Mouse (Mus musculus) forebrain, postnatal 0 days (tissue): ENCODE data around the gene Ostf1. TPM values are rescaled to one million over a fixed set of nuclear protein-coding genes. Genes with fewer than 3 reads are reported as not detected.

ENCODE experiments used
- ATAC-seq: fragments of 200-750 bp; cut with Nextera tagmentation; 2 replicates; pipeline ENCODE4 v1.8.0; 2017; ENCODE audit warnings: mild to moderate bottlenecking, moderate library complexity
- DNase-seq: peaks from one replicate; pipeline ENCODE4 v3.0.0-alpha.2; 2015
- H3K27ac ChIP-seq: fragments of 300-500 bp; sonication (generic); 2 replicates; pipeline ENCODE4 v1.5.1; 2014; ENCODE audit warnings: low read depth, mild to moderate bottlenecking, antibody characterized with exemption, low read length, moderate library complexity, mixed read lengths
- H3K27me3 ChIP-seq: fragments of 300-500 bp; sonication (generic); 2 replicates; pipeline ENCODE4 v1.6.1; 2014; ENCODE audit warnings: mild to moderate bottlenecking, low read length, mixed read lengths; ENCODE audit not compliant: insufficient read depth
- H3K36me3 ChIP-seq: fragments of 300-500 bp; sonication (generic); 2 replicates; pipeline ENCODE4 v1.6.1; 2014; ENCODE audit warnings: mild to moderate bottlenecking, moderate library complexity; ENCODE audit not compliant: insufficient read depth
- H3K4me1 ChIP-seq: fragments of 300-500 bp; sonication (generic); 2 replicates; pipeline ENCODE4 v1.6.1; 2014; ENCODE audit warnings: antibody characterized with exemption; ENCODE audit not compliant: insufficient read depth
- H3K4me2 ChIP-seq: fragments of 300-500 bp; sonication (generic); 2 replicates; pipeline ENCODE4 v1.6.1; 2014; ENCODE audit warnings: low read depth, mild to moderate bottlenecking, moderate library complexity
- H3K4me3 ChIP-seq: fragments of 300-500 bp; sonication (generic); 2 replicates; pipeline ENCODE4 v1.5.1; 2014; ENCODE audit warnings: low read depth, low read length, mixed read lengths
- H3K9ac ChIP-seq: fragments of 300-500 bp; sonication (generic); 2 replicates; pipeline ENCODE4 v1.6.1; 2014; ENCODE audit warnings: mild to moderate bottlenecking
- H3K9me3 ChIP-seq: fragments of 300-500 bp; sonication (generic); 2 replicates; pipeline ENCODE4 v1.6.1; 2016; ENCODE audit warnings: low read length
- CTCF ChIP-seq: sonication (generic); IDR thresholded peaks from 2 replicates; pipeline ENCODE4 v1.5.1; 2016; ENCODE audit warnings: antibody characterized with exemption, control low read depth, low read depth
- WGBS: fragments of 180-500 bp; shearing (Covaris S2); extraction: QIAGEN DNeasy Blood & Tissue Kit; methylation state at CpG from one replicate; pipeline ENCODE4 v1.1.7; 2014; 5-methylcytosine and 5-hydroxymethylcytosine counted together
- polyA plus RNA-seq: library from polyadenylated mRNA; unstranded; fragments of >200 nt; fragmentation: Nextera tagmentation; extraction: Ambion mirVana; gene quantifications from 2 replicates; pipeline ENCODE4 v1.2.1, GENCODE M21; 2015
- total RNA-seq: library from RNA; depleted of rRNA; stranded (reverse); fragments of >200 nt; gene quantifications from 2 replicates; pipeline ENCODE4 v1.2.3, GENCODE M21; 2014; rRNA removed

Ostf1 gene
- total RNA-seq = 29.9 and 30.8 TPM in 2 replicates
- polyA plus RNA-seq = 37.7 and 39.0 TPM in 2 replicates

DNA sequence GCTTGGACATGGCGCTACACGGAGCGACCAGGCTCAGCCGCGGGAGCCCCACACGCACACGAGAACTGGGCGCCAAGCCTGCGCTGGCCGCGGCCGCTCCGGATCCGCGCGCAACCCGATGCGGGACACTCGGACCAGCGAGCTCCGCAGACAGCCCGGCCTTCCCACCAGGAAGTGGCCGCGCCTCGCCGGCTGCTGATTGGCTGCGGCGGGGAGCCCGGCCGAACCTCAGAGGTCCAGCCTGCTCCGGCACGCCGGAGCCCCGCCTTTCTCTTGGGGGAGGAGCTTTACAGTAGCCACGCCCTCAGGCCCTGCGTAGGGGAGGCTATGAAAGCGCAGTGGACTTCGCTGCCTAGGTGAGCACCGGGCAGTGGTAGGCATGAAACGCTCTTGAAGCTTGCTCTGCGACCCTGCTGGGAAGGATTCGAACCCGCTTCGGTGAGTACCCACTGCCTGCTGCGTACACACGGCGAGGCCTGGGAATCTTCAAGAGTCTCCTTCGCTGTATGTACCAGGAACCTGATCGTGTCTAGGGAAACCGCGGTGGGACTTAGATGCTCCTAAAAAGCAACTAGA is at the start of gene Ostf1, which contains the start of gene Nmrk1:
Gene Ostf1, minus strand, starts transcription at position 180 of the 576 bp plus-strand sequence.
Gene Nmrk1, plus strand, starts transcription at position 307 of the 576 bp plus-strand sequence.
- Histone ChIP-seq H3K27me3 (no peaks in the 10 kb centered on the region), H3K4me1 (no peaks in the 10 kb centered on the region), H3K9ac (peak within 1 kb of the TSS; percentile 57), H3K36me3 (no peaks in the 10 kb centered on the region), H3K9me3 (no peaks in the 10 kb centered on the region), H3K4me3 (peak within 1 kb of the TSS; percentile 75), H3K27ac (peak within 1 kb of the TSS; percentile 50; the same call in 1 of the 2 replicates), H3K4me2 (peak within 1 kb of the TSS; percentile 96)
- no peak for TF ChIP-seq CTCF
- DNase-seq = peak; percentile 89
- WGBS = 1% methylated on average over 51 of the region's 51 CpGs
- peak; percentile 98 for ATAC-seq

DNA sequence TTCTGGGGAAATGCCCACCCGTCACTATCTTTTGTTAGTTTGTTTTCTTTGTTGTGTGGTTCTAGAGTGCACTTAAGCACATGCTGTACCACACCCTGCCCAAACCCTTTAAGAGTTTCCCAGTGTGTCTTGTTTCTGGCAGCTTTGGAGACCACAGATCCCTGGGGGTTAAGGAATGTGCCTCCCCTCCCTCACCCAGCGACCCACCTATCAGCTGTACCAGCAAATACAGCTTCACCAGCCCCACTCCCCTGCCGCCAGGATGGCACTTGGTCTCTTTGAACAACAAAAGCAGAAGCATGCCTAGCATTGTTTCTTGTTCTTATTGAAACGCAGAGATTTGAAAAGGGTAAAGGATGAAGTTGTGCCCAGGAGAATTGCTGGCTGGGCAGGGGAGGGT is 41.5 kb upstream of the Ostf1 start:
- 7% methylated on average over 4 of the region's 4 CpGs for WGBS
- no peaks in the 10 kb centered on the region for H3K36me3 ChIP-seq
- peak overlapping the region; percentile 10; the same call in 1 of the 2 replicates for H3K4me3 ChIP-seq
- peaks cover 17% of the 10 kb centered on the region for H3K4me1 ChIP-seq
- peak overlapping the region; percentile 40; the same call in 1 of the 2 replicates for H3K9ac ChIP-seq
- TF ChIP-seq CTCF = no peak
- DNase-seq = no peak
- H3K27ac ChIP-seq = no peak overlapping the region
- H3K9me3 ChIP-seq = no peaks in the 10 kb centered on the region
- no peaks in the 10 kb centered on the region for H3K27me3 ChIP-seq
- ATAC-seq = no peak
- H3K4me2 ChIP-seq = peak overlapping the region; percentile 74

DNA sequence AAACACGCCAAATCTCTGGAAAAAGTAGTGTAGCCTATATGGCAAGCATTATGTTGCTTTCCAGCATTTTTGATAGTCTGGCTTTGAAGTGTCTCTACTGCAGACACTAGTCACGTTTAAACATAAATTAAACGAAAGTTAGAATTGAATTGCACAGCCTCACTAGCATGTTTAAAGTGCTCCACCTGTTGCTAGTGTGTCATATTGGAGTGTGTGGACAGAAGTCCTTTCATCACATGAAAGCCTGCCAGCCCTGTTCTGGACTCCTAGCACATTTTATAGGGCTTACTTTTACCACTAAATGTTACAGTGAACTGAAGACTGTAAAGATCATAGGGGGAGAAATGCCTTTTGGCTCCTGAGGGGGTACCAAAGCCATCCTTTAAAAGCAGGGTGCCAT is 40.9 kb upstream of the Ostf1 start:
- no peaks in the 10 kb centered on the region for H3K9me3 ChIP-seq
- H3K27me3 ChIP-seq = no peaks in the 10 kb centered on the region
- ATAC-seq = no peak
- peaks cover 17% of the 10 kb centered on the region for H3K4me1 ChIP-seq
- H3K9ac ChIP-seq = no peak overlapping the region
- TF ChIP-seq CTCF = no peak
- 48% methylated on average over 3 of the region's 3 CpGs for WGBS
- H3K4me3 ChIP-seq = 0 out of 2 replicates have a peak overlapping the region, but pooled peaks have one; percentile 10
- peak overlapping the region; percentile 74 for H3K4me2 ChIP-seq
- no peak overlapping the region for H3K27ac ChIP-seq
- no peaks in the 10 kb centered on the region for H3K36me3 ChIP-seq
- DNase-seq = no peak

DNA sequence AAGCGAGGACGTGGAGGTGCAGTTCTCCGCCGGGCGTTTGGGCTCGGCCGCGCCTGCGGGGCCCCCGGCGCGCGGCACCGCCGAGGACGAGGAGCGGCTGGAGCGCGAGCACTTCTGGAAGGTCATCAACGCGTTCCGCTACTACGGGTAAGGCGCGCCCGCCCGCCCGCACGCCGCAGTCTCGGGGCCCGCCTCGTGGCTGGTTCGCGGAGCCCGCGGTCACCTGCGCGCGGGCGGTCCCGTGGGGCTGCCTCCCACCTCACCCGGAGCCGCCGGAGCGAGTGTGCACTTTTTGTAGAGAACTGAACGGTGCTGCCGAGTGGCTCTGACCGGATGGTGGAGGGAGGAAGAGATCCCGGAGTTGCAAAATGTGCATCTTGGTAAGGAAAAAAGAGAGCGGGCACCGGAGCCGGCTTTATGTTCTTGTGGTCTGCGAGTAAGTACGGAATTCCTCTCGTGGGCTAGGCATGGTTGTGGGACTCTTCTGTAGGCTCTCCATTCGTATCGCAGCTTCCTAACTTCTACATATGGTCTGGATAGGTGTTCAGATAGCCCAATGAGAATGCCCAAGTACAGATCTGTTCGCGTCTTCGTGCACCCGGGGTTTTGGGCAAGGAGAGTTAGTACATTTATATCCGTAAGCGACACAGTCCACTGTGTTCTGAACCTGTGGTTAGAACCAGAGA is 39.6 kb upstream of the Ostf1 start:
- H3K9ac ChIP-seq = peak overlapping the region; percentile 68
- H3K27ac ChIP-seq = peak overlapping the region; percentile 69
- H3K4me3 ChIP-seq = peak overlapping the region; percentile 63
- ATAC-seq = peak; percentile 67
- no peaks in the 10 kb centered on the region for H3K36me3 ChIP-seq
- H3K4me2 ChIP-seq = peak overlapping the region; percentile 74
- no peak for TF ChIP-seq CTCF
- H3K4me1 ChIP-seq = peaks cover 17% of the 10 kb centered on the region
- peak; percentile 59 for DNase-seq
- no peaks in the 10 kb centered on the region for H3K27me3 ChIP-seq
- WGBS = under 1% methylated on average over 32 of the region's 64 CpGs
- no peaks in the 10 kb centered on the region for H3K9me3 ChIP-seq

DNA sequence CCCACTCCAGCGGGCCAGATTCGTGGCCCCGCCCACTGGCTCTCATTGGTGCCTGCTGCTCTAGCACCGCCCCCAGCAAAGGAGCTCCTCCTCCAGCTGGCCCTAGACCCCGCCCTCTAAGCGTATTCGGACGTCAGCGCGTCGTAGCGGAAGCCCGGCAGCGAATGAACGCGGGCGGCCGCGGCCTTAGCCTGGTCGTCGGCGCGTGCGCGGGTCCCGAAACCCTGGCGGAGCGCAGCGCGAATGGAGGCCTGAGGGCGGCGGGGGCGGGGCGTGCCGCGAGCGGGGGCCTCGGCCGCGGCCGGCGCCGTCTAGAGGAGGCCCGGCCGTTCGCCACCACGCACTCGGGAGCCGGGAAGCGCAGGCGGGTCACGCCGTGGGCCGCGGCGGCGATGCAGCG is 39.0 kb upstream of the Ostf1 start, which contains the start of gene Carnmt1:
Gene Carnmt1, plus strand, starts transcription at position 157 of the 400 bp plus-strand sequence.
- Histone ChIP-seq H3K27me3 (no peaks in the 10 kb centered on the region), H3K4me3 (peak within 1 kb of the TSS; percentile 63), H3K9ac (peak within 1 kb of the TSS; percentile 68), H3K36me3 (no peaks in the 10 kb centered on the region), H3K27ac (peak within 1 kb of the TSS; percentile 69), H3K4me2 (peak within 1 kb of the TSS; percentile 74), H3K4me1 (peaks cover 17% of the 10 kb centered on the region), H3K9me3 (no peaks in the 10 kb centered on the region)
- TF ChIP-seq CTCF = no peak
- DNase-seq (peak; percentile 99), ATAC-seq (peak; percentile 99)
- WGBS = 2% methylated on average over 53 of the region's 58 CpGs

DNA sequence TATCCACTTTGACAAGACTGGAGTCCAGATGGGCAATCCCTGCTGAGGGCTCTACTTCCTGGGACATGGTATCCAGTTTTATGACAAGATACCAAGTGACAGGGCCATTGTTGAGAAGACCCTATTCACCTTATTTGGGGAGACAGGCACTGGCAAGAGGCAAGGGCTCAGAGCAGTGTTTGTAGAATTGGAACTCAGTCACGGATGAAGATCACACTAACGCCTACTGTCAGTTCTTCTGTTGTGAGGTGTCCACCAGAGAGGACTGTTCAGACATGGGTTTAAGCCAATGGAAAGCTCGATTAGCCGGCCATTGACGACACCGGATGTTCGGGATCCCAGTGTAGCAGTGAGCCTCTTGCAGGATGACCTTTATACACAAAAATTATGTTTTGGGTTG is 37.9 kb upstream of the Ostf1 start:
- DNase-seq = no peak
- H3K9ac ChIP-seq = no peak overlapping the region
- no peak overlapping the region for H3K4me3 ChIP-seq
- H3K27ac ChIP-seq = no peak overlapping the region
- peaks cover 17% of the 10 kb centered on the region for H3K4me1 ChIP-seq
- no peak for TF ChIP-seq CTCF
- WGBS = 89% methylated on average over 7 of the region's 7 CpGs
- ATAC-seq = no peak
- no peaks in the 10 kb centered on the region for H3K27me3 ChIP-seq
- no peaks in the 10 kb centered on the region for H3K9me3 ChIP-seq
- H3K4me2 ChIP-seq = no peak overlapping the region
- H3K36me3 ChIP-seq = no peaks in the 10 kb centered on the region

DNA sequence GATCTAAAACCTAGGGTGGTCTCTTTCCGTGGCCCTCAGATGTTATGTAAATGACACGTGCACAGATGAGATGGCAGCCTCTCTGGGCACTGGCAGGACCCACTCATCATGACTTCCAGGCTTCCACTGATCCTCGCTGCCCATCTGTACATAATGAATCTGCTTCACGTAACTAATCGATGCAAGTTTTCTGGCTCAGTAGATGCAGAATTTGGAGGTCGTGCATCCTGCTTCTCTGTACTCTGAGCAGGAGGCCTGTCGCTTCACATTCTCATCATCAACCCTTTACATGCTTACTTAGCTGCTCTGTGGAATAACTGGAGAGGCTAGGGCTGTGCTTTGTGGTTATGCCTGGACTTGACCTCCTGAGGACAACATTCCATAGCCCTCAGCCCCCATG is 35.3 kb upstream of the Ostf1 start:
- Histone ChIP-seq H3K4me2 (no peak overlapping the region), H3K36me3 (no peaks in the 10 kb centered on the region), H3K4me1 (peaks cover 1% of the 10 kb centered on the region; the same call in 1 of the 2 replicates), H3K9me3 (no peaks in the 10 kb centered on the region), H3K9ac (no peak overlapping the region), H3K4me3 (no peak overlapping the region), H3K27ac (no peak overlapping the region), H3K27me3 (no peaks in the 10 kb centered on the region)
- WGBS = 78% methylated on average over 7 of the region's 7 CpGs
- TF ChIP-seq CTCF = no peak
- no peak for DNase-seq
- ATAC-seq = no peak
